Mouse (Mus musculus) ZHBTc4 (cell line): Measurements from ENCODE around the gene Reep6.
A peak's percentile ranks its signal among the peaks of the same experiment; 100 is the strongest.

Experiments used
- DNase-seq: peaks from one replicate; pipeline ENCODE4 v3.0.0-alpha.2; 2011; ENCODE audit warnings: low read depth, low spot score

Gene Reep6

DNA sequence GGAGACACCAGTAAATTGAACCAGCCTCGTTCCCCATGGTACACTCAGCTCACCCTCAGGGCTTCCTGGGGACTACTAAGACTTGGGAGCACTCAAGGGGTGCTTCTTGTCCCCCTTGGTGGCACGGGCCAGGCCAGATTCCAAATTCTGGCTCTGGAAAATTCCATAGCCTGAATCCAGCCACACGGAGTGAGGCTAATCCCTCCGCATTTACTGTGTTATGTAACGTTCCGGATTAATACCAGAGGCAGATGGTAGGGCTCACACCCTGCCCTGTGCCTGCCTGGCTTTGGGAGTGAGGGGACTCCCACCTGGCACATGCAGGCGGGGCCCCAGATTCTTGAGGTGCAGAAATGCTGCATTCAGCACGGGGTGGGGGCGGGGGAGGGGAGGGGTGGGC lies 25.7 kb downstream of the Reep6 start:
- DNase-seq: no peak

DNA sequence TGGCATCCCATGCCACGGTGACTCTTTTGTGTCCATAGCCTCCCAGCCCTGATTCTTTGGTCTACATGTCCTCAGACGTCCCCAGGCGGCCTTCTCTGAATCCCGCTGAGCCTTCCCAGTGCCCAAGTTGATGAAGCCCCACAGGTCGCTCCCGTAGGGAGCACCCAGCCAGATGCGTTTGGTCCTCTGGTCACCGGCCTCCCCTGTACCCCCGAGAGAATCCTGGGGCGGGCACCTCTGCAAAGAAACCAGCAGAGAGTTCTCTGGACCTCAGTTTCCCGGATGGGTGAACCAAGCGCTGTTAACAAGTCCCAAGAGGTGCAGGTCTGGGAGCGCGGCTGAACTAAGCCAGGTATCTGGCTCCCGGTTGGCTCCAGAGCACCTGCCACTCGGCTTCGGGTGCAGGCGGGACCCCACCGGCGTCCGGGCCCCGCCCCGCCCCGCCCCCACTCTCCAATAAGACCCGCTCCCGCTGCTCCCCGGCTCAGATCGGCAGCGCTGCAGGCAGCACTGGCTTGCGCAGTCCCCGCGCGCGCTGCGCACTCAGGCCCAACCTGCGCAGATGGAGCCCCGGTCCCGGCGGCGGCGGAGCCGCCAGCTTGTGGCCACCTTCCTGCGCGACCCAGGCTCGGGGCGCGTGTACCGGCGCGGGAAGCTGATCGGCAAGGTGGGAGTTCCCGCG lies 26.4 kb downstream of the Reep6 start, which contains the start of gene Plk5:
TSS of gene Plk5 (plus strand) at position 459 of the 682 bp plus-strand sequence.
- DNase-seq: peak; percentile 61

GRCm38 (mm10) chr10:80356737-80357136 lies 27.0 kb downstream of the Reep6 start:
- DNase-seq: no peak

GRCm38 (mm10) chr10:80357336-80357735 lies 27.6 kb downstream of the Reep6 start:
- no peak for DNase-seq

- peak; percentile 76 for DNase-seq
Observed at GRCm38 (mm10) chr10:80357994-80358639, 28.4 kb downstream of the Reep6 start.

DNA sequence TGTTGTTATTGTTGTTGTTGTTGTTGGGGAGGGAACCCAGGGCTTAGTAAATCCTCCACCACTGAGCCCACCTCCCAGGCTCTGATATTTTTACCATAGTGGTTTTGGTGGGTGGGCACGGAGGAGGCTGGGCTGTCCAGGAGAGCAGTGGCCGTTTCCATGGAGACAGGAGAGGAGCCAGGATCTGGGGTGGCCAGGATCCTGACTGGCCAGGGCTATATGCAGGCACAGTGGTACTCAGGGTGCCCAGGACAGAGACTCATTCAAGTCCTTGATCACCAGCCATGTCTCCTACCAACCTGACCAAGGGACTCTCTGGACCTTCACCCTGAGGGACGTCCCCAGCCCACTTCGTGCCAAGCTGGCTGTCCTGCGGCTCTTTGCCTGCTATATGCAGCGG lies 34.0 kb downstream of the Reep6 start:
- no peak for DNase-seq

DNA sequence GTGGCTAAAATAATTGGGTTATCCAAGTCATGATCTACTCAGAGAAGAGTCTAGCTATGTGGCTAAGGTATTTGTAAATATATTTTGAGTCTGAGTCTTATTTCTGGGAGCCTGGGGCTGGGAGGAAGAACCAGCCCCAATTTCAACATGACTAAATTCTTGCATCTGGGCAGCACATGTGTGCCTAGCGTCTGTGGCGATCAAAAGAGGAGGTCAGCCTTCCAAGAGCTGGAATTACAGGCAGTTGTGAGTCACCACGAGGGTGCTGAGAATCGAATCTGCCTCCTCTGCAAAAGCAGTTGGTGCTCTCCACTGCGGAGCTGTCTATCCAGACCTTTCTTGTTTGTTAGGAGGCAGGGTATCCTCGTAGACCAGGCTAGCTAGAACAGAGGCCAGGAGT lies 36.0 kb downstream of the Reep6 start:
- DNase-seq: no peak

GRCm38 (mm10) chr10:80367954-80368353 lies 38.2 kb downstream of the Reep6 start:
- DNase-seq: no peak

- DNase-seq: peak; percentile 62
Observed at GRCm38 (mm10) chr10:80368392-80368791, 38.6 kb downstream of the Reep6 start.

DNA sequence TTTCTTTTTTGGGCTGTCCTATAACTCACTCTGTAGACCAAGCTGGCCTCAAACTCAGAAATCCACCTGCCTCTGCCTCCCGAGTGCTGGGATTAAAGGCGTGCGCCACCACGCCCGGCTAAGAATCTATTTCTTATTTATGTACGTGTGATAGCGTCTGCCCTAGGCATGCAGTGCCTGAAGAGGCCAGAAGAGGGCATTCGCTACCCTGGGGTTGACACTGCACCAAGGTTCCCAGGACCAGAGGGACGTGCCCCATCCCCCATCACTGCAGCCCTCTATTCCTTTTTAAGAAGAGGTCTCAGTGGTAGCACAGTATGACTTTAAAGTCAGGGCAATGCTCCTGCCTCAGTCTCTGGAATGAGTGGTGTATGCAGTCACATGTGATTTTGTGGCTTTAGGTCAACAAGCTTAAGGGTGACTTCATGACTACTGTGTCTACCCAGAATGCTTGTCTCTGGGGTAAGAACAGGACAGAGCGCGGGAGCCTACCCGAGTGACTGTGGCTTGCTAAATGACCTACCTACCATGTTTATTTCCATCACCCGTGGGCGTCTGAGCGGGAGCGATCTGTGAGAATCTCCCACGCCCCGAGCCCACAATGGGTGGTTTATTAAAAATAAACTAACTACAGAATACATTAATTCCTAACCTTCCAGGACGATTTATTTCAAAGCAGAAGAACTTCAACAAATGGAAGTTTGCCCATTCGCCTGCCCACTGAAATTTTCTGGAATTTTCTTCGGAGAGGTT lies 40.4 kb downstream of the Reep6 start:
- DNase-seq: peak; percentile 68

- DNase-seq: peak; percentile 73
Observed at GRCm38 (mm10) chr10:80371411-80371966, 41.7 kb downstream of the Reep6 start.

- no peak for DNase-seq
Observed at GRCm38 (mm10) chr10:80371983-80372382, 42.2 kb downstream of the Reep6 start.

GRCm38 (mm10) chr10:80372706-80373105 lies 43.0 kb downstream of the Reep6 start:
- no peak for DNase-seq

GRCm38 (mm10) chr10:80374063-80374462 lies 44.3 kb downstream of the Reep6 start:
- DNase-seq: peak; percentile 90

DNA sequence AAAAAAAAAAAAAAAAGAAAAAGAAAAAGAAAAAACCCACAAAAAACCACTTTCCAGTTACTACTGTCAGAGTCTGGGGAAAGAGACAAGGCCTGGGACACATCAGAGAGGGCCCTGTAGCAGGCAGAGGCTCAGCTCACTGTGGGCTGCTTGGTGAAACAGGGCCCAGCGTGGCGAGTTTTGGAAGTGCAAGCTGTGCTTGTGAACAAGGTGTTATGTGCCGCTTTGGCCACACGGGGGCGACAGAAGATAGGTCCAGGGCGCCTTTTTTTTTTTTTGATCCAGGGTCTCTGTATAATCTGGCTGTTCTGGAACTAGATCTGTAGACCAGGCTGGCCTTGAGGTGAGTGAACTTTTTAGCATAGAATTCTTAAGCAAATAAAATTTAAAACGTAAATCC lies 46.4 kb downstream of the Reep6 start:
- peak; percentile 95 for DNase-seq

DNA sequence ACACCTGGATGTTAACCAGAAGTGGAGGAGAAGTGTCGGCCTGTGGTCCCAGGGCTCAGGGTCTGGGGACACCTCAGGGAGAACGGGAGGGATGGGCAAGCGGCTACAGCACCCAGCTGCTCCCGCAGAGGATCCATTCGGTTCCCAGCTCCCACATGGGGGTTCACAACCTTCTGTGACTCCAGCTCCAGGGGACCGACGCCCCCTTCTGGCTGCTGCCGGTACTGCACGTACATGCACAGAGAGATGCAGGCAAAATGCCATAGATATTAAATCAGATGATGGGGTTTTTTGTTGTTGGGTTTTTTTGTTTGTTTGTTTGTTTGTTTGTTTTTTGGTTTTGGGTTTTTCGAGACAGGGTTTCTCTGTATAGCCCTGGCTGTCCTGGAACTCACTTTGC lies 48.0 kb downstream of the Reep6 start:
- peak; percentile 74 for DNase-seq

DNA sequence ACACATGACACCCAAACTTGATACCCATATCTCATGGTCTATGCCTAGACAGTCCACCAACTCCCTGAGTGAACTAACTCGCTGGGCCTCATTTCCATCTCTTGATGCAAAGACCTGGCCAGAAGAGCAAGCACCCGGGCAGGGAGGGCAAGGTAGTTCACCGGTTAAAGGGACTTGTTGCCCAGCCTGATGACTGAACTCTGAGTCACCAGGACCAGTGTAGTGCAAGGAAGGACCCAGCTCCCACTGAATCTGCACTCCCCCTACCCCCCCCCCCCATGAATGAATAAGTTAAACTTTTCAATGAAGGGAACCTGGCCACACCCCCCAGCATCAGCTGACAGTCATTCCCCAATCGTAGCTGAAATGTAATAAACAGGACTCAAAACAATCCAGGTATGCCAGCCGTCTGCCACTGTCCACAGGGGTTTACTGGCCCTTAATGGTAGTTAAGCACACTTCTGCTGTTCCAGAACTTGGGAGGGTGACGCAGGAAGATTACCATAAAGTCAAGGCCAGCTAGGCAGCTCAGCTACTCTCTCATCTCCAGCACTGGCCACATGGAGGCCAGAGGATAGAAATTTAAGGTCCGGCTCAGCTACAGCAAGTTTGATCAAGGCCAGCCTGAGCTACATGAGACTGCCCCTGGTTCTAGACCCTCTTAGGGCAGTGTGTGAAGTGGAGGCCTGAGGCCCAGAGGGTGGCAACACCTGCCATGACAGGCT lies 53.0 kb downstream of the Reep6 start:
- no peak for DNase-seq

GRCm38 (mm10) chr10:80383431-80383830 lies 53.7 kb downstream of the Reep6 start:
- no peak for DNase-seq

- DNase-seq: no peak
Observed at GRCm38 (mm10) chr10:80384115-80384639, 54.4 kb downstream of the Reep6 start.

DNA sequence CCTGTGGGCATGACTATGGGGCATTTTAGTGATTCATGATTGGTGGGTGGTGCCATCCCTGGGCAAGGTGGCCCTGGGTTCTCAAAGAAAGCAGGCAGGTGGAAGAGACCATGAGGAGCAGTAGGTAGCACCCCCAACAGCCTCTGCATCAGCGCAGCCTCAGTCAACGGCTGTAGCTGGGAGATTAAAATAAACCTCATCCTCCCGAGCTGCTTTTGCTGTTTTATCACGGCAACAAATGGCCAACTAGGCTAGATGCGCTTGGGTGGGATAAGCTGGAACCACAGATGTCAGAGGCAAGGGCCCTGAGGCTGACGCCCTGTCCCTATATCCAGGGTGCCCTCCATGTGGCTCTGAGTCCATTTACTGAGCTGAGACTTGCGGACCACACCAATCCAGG lies 55.0 kb downstream of the Reep6 start:
- DNase-seq: no peak

DNA sequence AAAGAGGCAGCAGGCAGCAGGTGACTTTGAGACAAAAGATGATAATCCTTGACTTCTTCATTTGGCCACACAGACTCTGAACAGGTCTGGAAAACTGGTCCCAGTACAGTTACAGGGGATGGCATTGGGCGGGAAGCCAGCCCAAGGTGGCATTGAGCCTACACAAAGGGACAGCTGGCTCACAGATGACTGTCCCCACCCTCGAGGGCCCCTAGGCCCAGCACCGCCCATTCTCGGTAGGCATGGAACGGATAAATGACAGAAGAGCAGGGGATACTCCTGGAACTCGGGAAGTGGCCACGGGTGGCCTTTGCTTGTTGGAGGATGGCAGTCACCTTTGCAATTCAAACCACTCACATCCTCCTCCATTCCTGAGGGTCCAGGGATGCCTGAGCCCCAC lies 55.6 kb downstream of the Reep6 start:
- DNase-seq: no peak
